Mouse (Mus musculus): ENCODE data around the gene Gm4707. TPM values are rescaled to one million over a fixed set of nuclear protein-coding genes. Genes with fewer than 3 reads are reported as not detected.
"Not testable (repeated sequence)": the region's sequence is repeated elsewhere in the genome, so short reads cannot be mapped to it uniquely, and the experiment has no call there.

Gm4707 gene
- polyA plus RNA-seq, 1 experiment: 1.5 TPM

DNA sequence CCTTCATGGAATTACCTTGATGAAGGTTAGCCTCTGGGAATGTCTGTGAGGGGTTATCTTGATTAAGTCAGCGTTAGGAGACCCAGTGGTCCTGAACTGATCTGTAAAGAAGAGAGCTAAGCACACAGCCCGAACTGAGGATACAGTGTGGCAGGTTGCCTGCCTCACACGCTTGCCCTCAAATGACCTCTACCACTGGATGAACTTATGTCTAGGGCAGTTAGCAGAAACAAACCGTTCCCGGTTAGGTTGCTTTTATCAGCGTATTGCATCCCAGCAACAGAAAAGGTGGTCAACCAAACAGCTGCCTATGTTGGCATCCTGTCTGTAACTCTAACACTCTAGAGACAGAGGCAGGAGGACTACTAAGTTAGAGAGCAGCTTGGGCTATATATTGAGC is 14.5 kb downstream of the Gm4707 start:
- TF ChIP-seq POLR2A (IDR thresholded peaks at IDR 0.05; ENCODE audit: low read depth, low read length): no peak
- TF ChIP-seq CTCF (IDR thresholded peaks at IDR 0.05; ENCODE audit: extremely low read depth, insufficient read depth, insufficient read length, insufficient replicate concordance): no peak
- WGBS: 86% methylated on average over 6 of the region's 6 CpGs
- no peak for DNase-seq (ENCODE audit: low read depth in 1 of 2, low spot score in 2 of 2)
- no peak overlapping the region for H3K4me3 ChIP-seq (ENCODE audit: extremely low read depth, insufficient read depth, insufficient read length)
- no peaks in the 10 kb centered on the region for H3K4me1 ChIP-seq (ENCODE audit: control insufficient read depth, insufficient read depth, insufficient read length)
- peaks cover 21% of the 10 kb centered on the region for H3K36me3 ChIP-seq (ENCODE audit: control insufficient read depth, insufficient read depth, low read length)
- H3K27ac ChIP-seq (ENCODE audit: insufficient read depth, low read length): no peak overlapping the region
- H3K27me3 ChIP-seq (ENCODE audit: control insufficient read depth, insufficient read depth, low read length): no peaks in the 10 kb centered on the region

DNA sequence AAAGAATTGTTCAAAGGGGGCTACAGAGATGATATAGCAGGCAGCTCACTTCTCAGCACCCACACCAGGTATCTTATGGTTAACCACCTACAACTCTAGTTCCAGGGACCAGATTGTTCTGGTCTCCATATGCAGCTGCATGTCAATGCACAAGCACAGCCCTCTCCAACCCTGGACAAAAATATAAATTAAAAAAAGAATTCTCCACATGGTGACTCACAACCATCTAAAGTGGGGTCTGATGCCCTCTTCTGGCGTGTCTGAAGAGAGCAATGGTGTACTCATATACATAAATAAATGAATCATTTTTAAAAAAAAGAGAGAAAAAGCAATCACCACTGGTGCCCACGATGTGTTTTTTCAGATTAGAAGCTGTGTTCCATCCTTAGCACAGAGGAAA is 15.0 kb downstream of the Gm4707 start:
- no peak for DNase-seq (ENCODE audit: low read depth in 1 of 2, low spot score in 2 of 2)
- no peak for TF ChIP-seq CTCF (IDR thresholded peaks at IDR 0.05; ENCODE audit: extremely low read depth, insufficient read depth, insufficient read length, insufficient replicate concordance)
- no peak for TF ChIP-seq POLR2A (IDR thresholded peaks at IDR 0.05; ENCODE audit: low read depth, low read length)
- WGBS: 83% methylated on average over 2 of the region's 2 CpGs
- Histone ChIP-seq H3K4me3 (ENCODE audit: extremely low read depth, insufficient read depth, insufficient read length) (no peak overlapping the region), H3K27me3 (ENCODE audit: control insufficient read depth, insufficient read depth, low read length) (no peaks in the 10 kb centered on the region), H3K27ac (ENCODE audit: insufficient read depth, low read length) (no peak overlapping the region), H3K4me1 (ENCODE audit: control insufficient read depth, insufficient read depth, insufficient read length) (no peaks in the 10 kb centered on the region), H3K36me3 (ENCODE audit: control insufficient read depth, insufficient read depth, low read length) (peaks cover 21% of the 10 kb centered on the region)

DNA sequence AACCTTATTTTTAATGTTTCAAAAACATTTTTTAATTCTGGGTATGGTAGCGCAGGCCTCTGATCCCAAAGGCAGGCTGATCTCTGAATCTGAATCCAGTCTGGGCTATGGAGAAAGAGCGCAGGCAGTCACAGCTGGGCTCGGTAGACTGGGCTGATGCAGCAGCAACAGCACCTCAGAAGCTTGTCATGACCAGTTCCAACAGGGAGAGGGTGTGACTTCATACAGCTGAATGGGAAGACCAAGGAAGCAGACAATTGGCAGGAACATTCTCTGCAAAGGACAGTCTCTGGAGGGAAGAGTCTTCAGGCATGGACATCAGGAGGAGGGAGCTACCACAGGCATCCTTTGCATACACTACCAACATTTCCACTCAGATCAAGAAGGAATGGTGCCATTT is 15.6 kb downstream of the Gm4707 start:
- no peaks in the 10 kb centered on the region for H3K27me3 ChIP-seq (ENCODE audit: control insufficient read depth, insufficient read depth, low read length)
- WGBS: 97% methylated on average over 3 of the region's 3 CpGs
- H3K27ac ChIP-seq (ENCODE audit: insufficient read depth, low read length): no peak overlapping the region
- H3K4me1 ChIP-seq (ENCODE audit: control insufficient read depth, insufficient read depth, insufficient read length): no peaks in the 10 kb centered on the region
- no peak for TF ChIP-seq CTCF (IDR thresholded peaks at IDR 0.05; ENCODE audit: extremely low read depth, insufficient read depth, insufficient read length, insufficient replicate concordance)
- TF ChIP-seq POLR2A (IDR thresholded peaks at IDR 0.05; ENCODE audit: low read depth, low read length): no peak
- no peak for DNase-seq (ENCODE audit: low read depth in 1 of 2, low spot score in 2 of 2)
- peaks cover 21% of the 10 kb centered on the region for H3K36me3 ChIP-seq (ENCODE audit: control insufficient read depth, insufficient read depth, low read length)
- no peak overlapping the region for H3K4me3 ChIP-seq (ENCODE audit: extremely low read depth, insufficient read depth, insufficient read length)

- no peak overlapping the region for H3K27ac ChIP-seq (ENCODE audit: insufficient read depth, low read length)
- WGBS: 90% methylated on average over 6 of the region's 6 CpGs
- DNase-seq (ENCODE audit: low read depth in 1 of 2, low spot score in 2 of 2): no peak
- H3K27me3 ChIP-seq (ENCODE audit: control insufficient read depth, insufficient read depth, low read length): no peaks in the 10 kb centered on the region
- H3K4me3 ChIP-seq (ENCODE audit: extremely low read depth, insufficient read depth, insufficient read length): no peak overlapping the region
- peaks cover 19% of the 10 kb centered on the region for H3K36me3 ChIP-seq (ENCODE audit: control insufficient read depth, insufficient read depth, low read length)
- no peak for TF ChIP-seq CTCF (IDR thresholded peaks at IDR 0.05; ENCODE audit: extremely low read depth, insufficient read depth, insufficient read length, insufficient replicate concordance)
- no peak for TF ChIP-seq POLR2A (IDR thresholded peaks at IDR 0.05; ENCODE audit: low read depth, low read length)
- H3K4me1 ChIP-seq (ENCODE audit: control insufficient read depth, insufficient read depth, insufficient read length): no peaks in the 10 kb centered on the region
Observed at GRCm38 (mm10) chr17:71443273-71443672, 16.4 kb downstream of the Gm4707 start.

- not testable (repeated sequence) for DNase-seq (ENCODE audit: low read depth in 1 of 2, low spot score in 2 of 2); H3K4me3 ChIP-seq (ENCODE audit: extremely low read depth, insufficient read depth, insufficient read length); H3K27ac ChIP-seq (ENCODE audit: insufficient read depth, low read length); H3K4me1 ChIP-seq (ENCODE audit: control insufficient read depth, insufficient read depth, insufficient read length); H3K27me3 ChIP-seq (ENCODE audit: control insufficient read depth, insufficient read depth, low read length)
- H3K36me3 ChIP-seq (ENCODE audit: control insufficient read depth, insufficient read depth, low read length): peaks cover 23% of the 10 kb centered on the region
- WGBS: 96% methylated on average over 2 of the region's 2 CpGs
Observed at GRCm38 (mm10) chr17:71422502-71422901, 37.2 kb downstream of the Gm4707 start.

DNA sequence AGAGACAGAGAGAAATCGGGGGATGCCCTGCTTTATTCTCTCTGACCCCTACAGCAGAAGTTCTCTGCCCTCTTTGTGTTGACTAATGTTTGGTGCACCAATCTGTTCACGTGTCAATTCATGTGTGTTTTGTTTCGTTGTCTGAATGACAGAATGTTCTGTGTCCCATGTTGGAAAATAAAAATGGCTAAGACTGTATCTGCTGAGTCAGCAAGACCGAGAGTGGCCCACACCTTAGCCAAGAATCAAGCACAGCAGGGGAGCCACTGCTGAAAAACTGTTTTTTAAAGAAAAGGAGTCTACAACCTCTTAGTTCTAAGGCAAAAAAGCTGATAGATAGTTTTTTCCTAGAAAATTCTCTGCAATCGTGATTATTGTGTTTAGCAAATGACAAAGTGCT is 40.3 kb downstream of the Gm4707 start:
- H3K27ac ChIP-seq (ENCODE audit: insufficient read depth, low read length); H3K4me3 ChIP-seq (ENCODE audit: extremely low read depth, insufficient read depth, insufficient read length); H3K27me3 ChIP-seq (ENCODE audit: control insufficient read depth, insufficient read depth, low read length); H3K4me1 ChIP-seq (ENCODE audit: control insufficient read depth, insufficient read depth, insufficient read length); DNase-seq (ENCODE audit: low read depth in 1 of 2, low spot score in 2 of 2): not testable (repeated sequence)
- H3K36me3 ChIP-seq (ENCODE audit: control insufficient read depth, insufficient read depth, low read length): peaks cover 19% of the 10 kb centered on the region
- WGBS: 96% methylated on average over 5 of the region's 5 CpGs

- peaks cover 15% of the 10 kb centered on the region for H3K36me3 ChIP-seq (ENCODE audit: control insufficient read depth, insufficient read depth, low read length)
- H3K4me1 ChIP-seq (ENCODE audit: control insufficient read depth, insufficient read depth, insufficient read length): no peaks in the 10 kb centered on the region
- WGBS: 94% methylated on average over 1 of the region's 1 CpGs
Observed at GRCm38 (mm10) chr17:71417008-71417407, 42.7 kb downstream of the Gm4707 start.

More at GRCm38 (mm10) chr17:71417008-71417407, 42.7 kb downstream of the Gm4707 start:
- DNase-seq (ENCODE audit: low read depth in 1 of 2, low spot score in 2 of 2): no peak
- Histone ChIP-seq H3K27ac (ENCODE audit: insufficient read depth, low read length) (no peak overlapping the region), H3K27me3 (ENCODE audit: control insufficient read depth, insufficient read depth, low read length) (no peaks in the 10 kb centered on the region), H3K4me3 (ENCODE audit: extremely low read depth, insufficient read depth, insufficient read length) (no peak overlapping the region)
- TF ChIP-seq CTCF (IDR thresholded peaks at IDR 0.05; ENCODE audit: extremely low read depth, insufficient read depth, insufficient read length, insufficient replicate concordance) (no peak), POLR2A (IDR thresholded peaks at IDR 0.05; ENCODE audit: low read depth, low read length) (no peak)

Other genes starting within 250 kb of the Gm4707 start
- 20.0 and 30.0 TPM in 2 replicates for gene Emilin2, start 147.9 kb downstream of the Gm4707 start, polyA plus RNA-seq (2012; rRNA removed)
- 12.3 and 14.3 TPM in 2 replicates for gene Smchd1, start 15.4 kb upstream of the Gm4707 start, polyA plus RNA-seq (2012; rRNA removed)
- gene Ndc80, start 66.9 kb upstream of the Gm4707 start, polyA plus RNA-seq (2012; rRNA removed): 0.46 and 0.48 TPM in 2 replicates
- gene Spdya, start 92.1 kb upstream of the Gm4707 start, polyA plus RNA-seq (2012; rRNA removed): not detected in 2 replicates
- 7.5 and 11.4 TPM in 2 replicates for gene Wdr43, start 156.0 kb upstream of the Gm4707 start, polyA plus RNA-seq (2012; rRNA removed)
- gene Togaram2, start 213.3 kb upstream of the Gm4707 start, polyA plus RNA-seq (2012; rRNA removed): 0.04 and 0.09 TPM in 2 replicates